Mouse (Mus musculus) embryonic facial prominence, embryonic 13.5 days (tissue): ENCODE results near the gene Slc35c2. TPM values are rescaled to one million over a fixed set of nuclear protein-coding genes. Genes with fewer than 3 reads are reported as not detected.
A peak's percentile ranks its signal among the peaks of the same experiment; 100 is the strongest.

Experiments
- ATAC-seq: fragments of 200-750 bp; cut with Nextera tagmentation; 2 replicates; pipeline ENCODE4 v1.8.0; 2017; ENCODE audit warnings: low read depth; ENCODE audit not compliant: insufficient number of reproducible peaks, insufficient read depth, low FRiP score, low TSS enrichment
- H3K27ac ChIP-seq: fragments of 300-500 bp; sonication (generic); 2 replicates; pipeline ENCODE4 v1.5.1; 2015; ENCODE audit warnings: moderate library complexity, mild to moderate bottlenecking, inconsistent platforms
- H3K27me3 ChIP-seq: fragments of 300-500 bp; sonication (generic); 2 replicates; pipeline ENCODE4 v1.6.1; 2015; ENCODE audit warnings: mild to moderate bottlenecking, inconsistent platforms
- H3K36me3 ChIP-seq: fragments of 300-500 bp; sonication (generic); 2 replicates; pipeline ENCODE4 v1.6.1; 2015; ENCODE audit warnings: mild to moderate bottlenecking, inconsistent platforms
- H3K4me1 ChIP-seq: fragments of 300-500 bp; sonication (generic); 2 replicates; pipeline ENCODE4 v1.6.1; 2015; ENCODE audit warnings: inconsistent platforms
- H3K4me2 ChIP-seq: fragments of 300-500 bp; sonication (generic); 2 replicates; pipeline ENCODE4 v1.6.1; 2015; ENCODE audit warnings: moderate library complexity, mild to moderate bottlenecking, inconsistent platforms
- H3K4me3 ChIP-seq: fragments of 300-500 bp; sonication (generic); 2 replicates; pipeline ENCODE4 v1.5.1; 2015; ENCODE audit warnings: mild to moderate bottlenecking, inconsistent platforms
- H3K9ac ChIP-seq: fragments of 300-500 bp; sonication (generic); 2 replicates; pipeline ENCODE4 v1.6.1; 2015; ENCODE audit warnings: mild to moderate bottlenecking, inconsistent platforms
- H3K9me3 ChIP-seq: fragments of 300-500 bp; sonication (generic); 2 replicates; pipeline ENCODE4 v1.6.1; 2016; ENCODE audit warnings: inconsistent platforms
- WGBS: fragments of 180-500 bp; shearing (Covaris S2); methylation state at CpG from one replicate; pipeline ENCODE4 v1.1.7; 2015; ENCODE audit warnings: mixed read lengths; 5-methylcytosine and 5-hydroxymethylcytosine counted together
- polyA plus RNA-seq: library from polyadenylated mRNA; unstranded; fragments of >200 nt; fragmentation: Nextera tagmentation; extraction: Ambion mirVana; gene quantifications from 2 replicates; pipeline ENCODE4 v1.2.1, GENCODE M21; 2015

Slc35c2 gene
- polyA plus RNA-seq, 1 experiment from 2014 or later = 50.2 TPM

- Histone ChIP-seq H3K9ac (peak overlapping the region; percentile 73), H3K4me1 (peaks cover 21% of the 10 kb centered on the region), H3K27ac (no peak overlapping the region), H3K4me3 (peak overlapping the region; percentile 63), H3K4me2 (peak overlapping the region; percentile 99), H3K27me3 (peaks cover 99% of the 10 kb centered on the region), H3K9me3 (no peaks in the 10 kb centered on the region), H3K36me3 (no peaks in the 10 kb centered on the region)
- WGBS = 0% methylated on average over 24 of the region's 41 CpGs
- ATAC-seq = no peak
Observed at GRCm38 (mm10) chr2:165234291-165234612, 53.4 kb downstream of the Slc35c2 start.

DNA sequence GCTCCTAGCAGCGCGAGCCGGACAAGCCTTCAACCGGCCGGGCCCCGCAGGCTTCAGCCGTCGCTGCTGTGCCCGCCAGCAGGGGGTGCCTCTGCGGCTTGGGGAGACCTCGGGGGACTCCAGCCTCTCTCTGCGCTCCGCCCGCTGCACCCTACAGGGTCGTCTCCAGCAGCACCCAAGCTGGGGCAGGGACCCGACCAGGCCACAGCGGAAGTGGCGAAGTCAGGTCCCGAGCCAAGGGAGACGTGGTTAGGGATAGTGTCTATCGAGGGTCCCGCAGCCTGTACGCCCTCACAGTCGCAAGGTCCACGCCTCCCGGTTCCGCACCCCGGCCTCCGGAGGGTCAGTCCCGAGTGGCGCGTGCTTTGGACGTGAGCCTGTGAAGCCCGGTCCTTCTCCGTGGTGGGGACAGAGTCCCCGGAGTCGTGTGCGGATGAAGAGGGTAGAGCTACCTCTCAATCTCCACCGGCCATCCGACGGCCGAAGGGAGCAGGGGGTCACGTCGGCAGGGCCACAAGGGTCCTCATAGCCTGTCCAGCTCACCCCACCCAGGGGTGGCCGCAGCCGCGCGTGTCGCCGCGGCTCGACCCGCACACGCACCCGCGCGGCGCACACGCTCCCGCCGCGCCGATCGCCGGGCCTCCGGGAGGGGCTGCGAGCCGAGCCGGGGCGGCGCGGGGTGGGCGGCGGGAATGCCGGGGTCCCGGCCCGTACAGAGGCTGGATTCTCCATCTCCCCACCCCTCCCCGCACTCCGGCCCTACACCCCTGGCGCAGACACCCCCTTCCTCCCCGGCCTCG is 54.0 kb downstream of the Slc35c2 start:
- H3K4me2 ChIP-seq = peak overlapping the region; percentile 99
- no peak overlapping the region for H3K27ac ChIP-seq
- peak overlapping the region; percentile 63 for H3K4me3 ChIP-seq
- H3K27me3 ChIP-seq = peaks cover 99% of the 10 kb centered on the region
- no peak for ATAC-seq
- 2% methylated on average over 79 of the region's 82 CpGs for WGBS
- peaks cover 21% of the 10 kb centered on the region for H3K4me1 ChIP-seq
- no peaks in the 10 kb centered on the region for H3K36me3 ChIP-seq
- H3K9me3 ChIP-seq = no peaks in the 10 kb centered on the region
- peak overlapping the region; percentile 73 for H3K9ac ChIP-seq

GRCm38 (mm10) chr2:165229050-165229449 is 58.6 kb downstream of the Slc35c2 start:
- Histone ChIP-seq H3K4me2 (no peak overlapping the region), H3K9ac (no peak overlapping the region), H3K4me3 (no peak overlapping the region), H3K9me3 (no peaks in the 10 kb centered on the region), H3K4me1 (peaks cover 12% of the 10 kb centered on the region), H3K27ac (no peak overlapping the region), H3K36me3 (no peaks in the 10 kb centered on the region), H3K27me3 (peaks cover 93% of the 10 kb centered on the region)
- ATAC-seq = no peak
- WGBS = 81% methylated on average over 11 of the region's 11 CpGs

Other genes starting within 250 kb of the Slc35c2 start
- 4.9 and 6.3 TPM in 2 replicates for gene Cd40, start 232.2 kb downstream of the Slc35c2 start, polyA plus RNA-seq
- not detected in 2 replicates for gene 1700025C18Rik, start 197.1 kb downstream of the Slc35c2 start, polyA plus RNA-seq
- gene Cdh22, start 53.0 kb downstream of the Slc35c2 start, polyA plus RNA-seq = 1.0 and 1.1 TPM in 2 replicates
- gene Elmo2, start 38.6 kb upstream of the Slc35c2 start, polyA plus RNA-seq = 90.2 and 98.6 TPM in 2 replicates
- gene Zfp663, start 80.9 kb upstream of the Slc35c2 start, polyA plus RNA-seq = 1.1 and 2.2 TPM in 2 replicates
- gene Zfp334, start 100.4 kb upstream of the Slc35c2 start, polyA plus RNA-seq = 9.5 and 9.7 TPM in 2 replicates
- gene Ocstamp, start 112.5 kb upstream of the Slc35c2 start, polyA plus RNA-seq = 0.21 TPM in 1 of 2 replicates, not detected in the other
- 0.40 and 0.42 TPM in 2 replicates for gene Slc13a3, start 185.4 kb upstream of the Slc35c2 start, polyA plus RNA-seq
- 49.6 and 51.7 TPM in 2 replicates for gene Trp53rka, start 205.5 kb upstream of the Slc35c2 start, polyA plus RNA-seq
- 12.9 and 14.7 TPM in 2 replicates for gene Slc2a10, start 215.9 kb upstream of the Slc35c2 start, polyA plus RNA-seq